Mouse (Mus musculus) urinary bladder, postnatal 14 days (tissue): ENCODE data around the gene Uts2b.
"Not testable (repeated sequence)": the region's sequence is repeated elsewhere in the genome, so short reads cannot be mapped to it uniquely, and the experiment has no call there.

Experiments
- DNase-seq: peaks from one replicate; pipeline ENCODE4 v3.0.0; 2021; ENCODE audit warnings: low spot score

Gene Uts2b

GRCm38 (mm10) chr16:27375318-27375717, 5.3 kb upstream of the Uts2b start:
- DNase-seq: no peak

- DNase-seq: no peak
These were observed 4.1 kb upstream of the Uts2b start for GRCm38 (mm10) chr16:27374139-27374538.

- DNase-seq: no peak
These were observed 661 bp upstream of the Uts2b start for GRCm38 (mm10) chr16:27370700-27371099.

DNA sequence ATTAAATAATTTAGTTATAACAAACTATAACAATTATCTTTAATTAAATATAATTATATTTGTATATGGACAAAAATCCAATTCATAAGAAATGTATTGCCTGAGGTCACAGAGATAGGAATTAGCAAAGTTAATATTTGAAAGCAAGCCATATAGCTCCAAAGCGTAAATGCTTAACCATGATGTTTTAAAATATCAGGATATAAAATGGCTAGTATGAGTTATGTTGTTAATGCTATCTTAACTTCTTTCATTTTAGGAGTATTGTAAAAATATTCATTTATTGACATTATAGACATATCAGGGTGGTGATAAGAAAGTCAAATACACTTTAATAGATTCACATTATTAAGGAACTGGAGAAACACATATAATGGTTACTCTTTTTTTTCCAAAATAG, 10.0 kb downstream of the Uts2b start:
- no peak for DNase-seq

DNA sequence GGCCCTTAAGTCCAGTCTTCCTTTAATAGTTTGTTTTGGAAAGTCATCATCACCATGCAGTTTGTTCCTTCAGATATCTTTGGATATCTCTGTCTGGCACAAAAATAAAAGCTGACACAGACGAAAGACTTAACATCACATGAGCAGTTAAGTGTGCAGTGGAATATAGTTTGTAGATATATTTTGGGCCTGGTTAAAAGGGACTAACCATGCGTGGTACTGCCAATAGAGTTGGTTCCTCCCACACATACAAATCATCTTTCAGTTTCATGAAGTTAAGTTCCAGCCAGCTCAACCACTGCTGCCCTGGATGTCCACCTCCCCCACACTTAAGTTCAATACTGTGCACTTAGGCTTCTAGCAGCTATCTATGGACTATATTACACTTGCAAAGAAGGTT, 15.6 kb downstream of the Uts2b start:
- DNase-seq: no peak

GRCm38 (mm10) chr16:27349878-27350532, 20.0 kb downstream of the Uts2b start:
- no peak for DNase-seq

DNA sequence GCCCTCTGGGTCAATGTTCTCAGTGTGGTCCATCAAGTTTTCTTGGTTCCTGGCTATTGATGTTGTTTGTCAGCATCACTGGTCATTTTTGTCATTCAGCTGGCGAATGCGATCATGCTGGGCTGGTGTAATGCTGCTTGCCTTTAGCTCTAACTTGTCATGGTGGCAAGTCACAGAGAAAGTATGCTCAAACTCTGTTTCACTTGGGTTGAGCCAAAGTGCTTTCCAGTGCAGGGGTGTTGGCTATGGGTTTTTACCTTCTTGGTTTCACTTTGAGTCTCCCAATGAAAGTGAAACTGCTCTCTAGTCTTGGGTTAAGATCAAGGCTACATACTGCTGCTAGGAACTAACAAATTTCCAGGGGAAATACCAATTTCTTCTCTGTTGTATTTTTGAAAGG, 20.8 kb downstream of the Uts2b start:
- DNase-seq: no peak

DNA sequence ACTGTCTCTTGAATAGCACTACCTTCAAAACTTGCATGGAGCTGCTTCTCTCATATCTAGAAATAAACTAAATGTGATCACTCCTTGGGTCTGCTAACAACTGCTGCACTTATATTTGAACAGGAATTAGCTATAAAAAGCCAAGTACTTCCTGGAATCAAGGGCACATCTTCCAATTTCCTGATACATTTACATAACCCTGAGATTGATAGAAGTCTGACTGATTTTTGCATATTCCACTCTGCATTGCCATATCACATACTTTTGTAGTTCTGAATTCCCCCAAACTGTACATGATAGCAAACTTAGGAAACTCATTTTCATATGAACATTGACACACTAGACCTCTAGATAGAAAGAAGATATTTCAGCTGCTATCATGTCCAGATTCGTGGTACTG, 21.7 kb downstream of the Uts2b start:
- DNase-seq: no peak

GRCm38 (mm10) chr16:27347521-27347920, 22.5 kb downstream of the Uts2b start:
- DNase-seq: no peak

DNA sequence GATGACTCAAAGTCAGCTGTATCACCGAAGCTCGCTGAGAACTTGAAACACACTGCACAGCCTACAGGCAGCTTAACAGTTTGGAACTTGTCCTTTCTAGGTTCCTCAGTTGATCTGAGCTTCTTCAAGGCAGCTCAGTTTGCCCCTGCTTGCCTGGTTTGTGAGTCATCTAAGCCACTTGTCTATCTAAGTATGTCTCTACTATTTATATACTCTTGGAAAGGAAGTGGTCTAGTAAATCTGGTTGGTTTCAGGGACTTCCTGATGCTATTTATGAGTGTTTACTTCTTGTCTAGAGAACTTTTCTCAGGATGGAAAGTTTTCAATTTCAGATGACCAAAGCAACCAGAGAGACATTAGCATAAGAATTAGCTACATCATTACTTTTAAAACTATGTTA, 43.6 kb downstream of the Uts2b start:
- DNase-seq: no peak

DNA sequence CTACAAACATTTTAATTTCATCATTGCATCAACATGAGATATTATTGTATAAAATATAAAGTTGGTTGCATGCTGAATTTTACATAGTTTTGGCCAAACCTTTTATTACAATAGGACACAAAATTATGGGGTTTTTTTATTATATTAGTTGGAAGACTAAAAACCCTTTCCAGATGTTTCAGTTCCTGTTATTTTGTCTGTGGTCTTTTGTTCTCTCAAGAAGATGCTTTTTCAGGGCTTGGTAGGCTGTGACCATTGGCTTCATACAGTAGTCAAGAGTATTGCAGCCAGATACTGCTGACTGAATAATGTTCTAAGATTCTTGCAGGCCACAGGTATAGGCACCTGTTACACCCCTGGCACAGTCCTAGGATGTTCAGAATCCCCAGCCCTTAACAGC, 48.0 kb downstream of the Uts2b start:
- no peak for DNase-seq

- DNase-seq: no peak
These were observed 50.9 kb downstream of the Uts2b start for GRCm38 (mm10) chr16:27319099-27319498.

DNA sequence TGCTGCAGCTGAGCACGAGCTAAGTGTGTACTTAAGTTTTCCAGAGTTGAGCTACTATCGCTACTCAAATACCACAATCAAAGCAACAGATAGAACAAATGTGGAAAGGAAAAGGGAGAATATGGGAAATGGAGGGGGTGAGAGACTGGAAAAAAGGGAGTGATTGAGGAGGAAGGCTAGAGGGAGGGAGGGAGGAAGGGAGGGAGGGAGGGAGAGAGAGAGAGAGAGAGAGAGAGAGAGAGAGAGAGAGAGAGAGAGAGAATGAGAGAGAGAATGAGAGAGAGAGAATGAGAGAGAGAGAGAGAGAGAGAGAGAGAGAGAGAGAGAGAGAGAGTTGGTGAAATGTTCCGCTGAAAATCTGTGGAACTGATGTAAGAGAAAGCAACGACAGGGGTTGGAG, 62.9 kb downstream of the Uts2b start, which contains the start of gene Ostn:
Ostn (plus strand) TSS at position 301 of the 400 bp plus-strand sequence.
- not testable (repeated sequence) for DNase-seq
